Mouse (Mus musculus) liver, embryonic 16.5 days (tissue): Measurements from ENCODE around the gene Zfp322a. TPM values are rescaled to one million over a fixed set of nuclear protein-coding genes. Genes with fewer than 3 reads are reported as not detected.

ENCODE experiments used
- ATAC-seq: fragments of 200-750 bp; cut with Nextera tagmentation; 2 replicates; pipeline ENCODE4 v1.8.0; 2017; ENCODE audit warnings: low read depth, mild to moderate bottlenecking, moderate number of reproducible peaks, moderate library complexity
- H3K27ac ChIP-seq: fragments of 300-500 bp; sonication (generic); 2 replicates; pipeline ENCODE4 v1.5.1; 2014; ENCODE audit warnings: mild to moderate bottlenecking, low read length
- H3K27me3 ChIP-seq: fragments of 300-500 bp; sonication (generic); 2 replicates; pipeline ENCODE4 v1.6.1; 2014; ENCODE audit warnings: low read depth, low read length, mixed read lengths; ENCODE audit not compliant: control insufficient read depth, insufficient read depth
- H3K36me3 ChIP-seq: fragments of 300-500 bp; sonication (generic); 2 replicates; pipeline ENCODE4 v1.6.1; 2014; ENCODE audit warnings: mild to moderate bottlenecking; ENCODE audit not compliant: control insufficient read depth, insufficient read depth
- H3K4me1 ChIP-seq: fragments of 300-500 bp; sonication (generic); 2 replicates; pipeline ENCODE4 v1.6.1; 2014; ENCODE audit warnings: low read depth, low read length, mixed read lengths; ENCODE audit not compliant: control insufficient read depth
- H3K4me2 ChIP-seq: fragments of 300-500 bp; sonication (generic); 2 replicates; pipeline ENCODE4 v1.6.1; 2014; ENCODE audit warnings: low read depth, low read length, mixed read lengths
- H3K4me3 ChIP-seq: fragments of 300-500 bp; sonication (generic); 2 replicates; pipeline ENCODE4 v1.5.1; 2014; ENCODE audit warnings: low read depth, mild to moderate bottlenecking, low read length
- H3K9ac ChIP-seq: fragments of 300-500 bp; sonication (generic); 2 replicates; pipeline ENCODE4 v1.6.1; 2014; ENCODE audit warnings: low read depth, low read length
- H3K9me3 ChIP-seq: fragments of 300-500 bp; sonication (generic); replicated peaks from 2 replicates; pipeline ENCODE4 v1.6.1; 2016; ENCODE audit warnings: low read length; ENCODE audit not compliant: control insufficient read depth
- WGBS: fragments of 180-500 bp; shearing (Covaris S2); extraction: QIAGEN DNeasy Blood & Tissue Kit; methylation state at CpG from one replicate; pipeline ENCODE4 v1.1.7; 2014; ENCODE audit not compliant: insufficient replicate concordance; 5-methylcytosine and 5-hydroxymethylcytosine counted together
- polyA plus RNA-seq: library from polyadenylated mRNA; unstranded; fragments of >200 nt; fragmentation: Nextera tagmentation; extraction: Ambion mirVana; gene quantifications from 2 replicates; pipeline ENCODE4 v1.2.1, GENCODE M21; 2015

Gene Zfp322a
- polyA plus RNA-seq, 1 experiment from 2014 or later = 12.0 TPM

DNA sequence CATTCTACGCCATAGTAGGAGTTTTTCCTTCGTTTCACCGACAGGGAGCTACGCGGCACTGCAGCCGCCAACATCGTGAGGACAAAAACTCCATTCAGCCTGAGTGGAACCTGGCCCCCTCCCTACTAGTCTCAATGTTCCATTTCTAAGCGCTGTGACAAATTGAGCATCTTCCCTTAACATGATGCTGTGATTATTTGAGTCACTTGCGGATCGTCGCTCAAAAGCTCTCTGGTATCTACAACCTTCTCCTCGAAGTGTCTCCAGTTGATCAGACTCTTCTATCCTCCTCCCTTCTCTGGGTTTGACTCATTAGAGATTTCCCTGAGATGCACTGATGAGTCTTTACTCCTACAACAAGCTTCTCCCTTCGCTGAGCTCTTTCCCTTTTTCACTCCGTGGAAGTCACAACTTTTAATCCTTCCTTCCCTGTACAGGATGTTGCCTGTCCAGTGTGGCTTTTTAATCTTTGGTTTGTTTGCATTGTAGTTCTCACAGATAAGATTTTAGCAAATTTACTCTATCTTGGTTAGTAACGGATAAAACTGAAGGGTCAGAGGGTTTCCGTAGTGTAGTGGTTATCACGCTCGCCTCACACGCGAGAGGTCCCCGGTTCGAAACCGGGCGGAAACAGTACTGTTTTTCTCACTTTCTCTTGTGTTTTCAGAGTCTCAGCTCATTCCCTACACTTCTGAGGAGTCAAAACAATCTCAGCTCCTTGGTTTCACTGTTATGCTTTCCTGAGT, 61.8 kb downstream of the Zfp322a start:
- no peaks in the 10 kb centered on the region for H3K9me3 ChIP-seq
- H3K9ac ChIP-seq = no peak overlapping the region
- H3K4me2 ChIP-seq = peak overlapping the region; percentile 75
- no peak overlapping the region for H3K27ac ChIP-seq
- ATAC-seq = 0 out of 2 replicates have a peak, but pooled peaks have one; percentile 32
- H3K4me3 ChIP-seq = peak overlapping the region; percentile 22
- H3K4me1 ChIP-seq = peaks cover 2% of the 10 kb centered on the region; the same call in 1 of the 2 replicates
- H3K36me3 ChIP-seq = no peaks in the 10 kb centered on the region
- WGBS = under 1% methylated on average over 24 of the region's 24 CpGs
- peaks cover 44% of the 10 kb centered on the region for H3K27me3 ChIP-seq

DNA sequence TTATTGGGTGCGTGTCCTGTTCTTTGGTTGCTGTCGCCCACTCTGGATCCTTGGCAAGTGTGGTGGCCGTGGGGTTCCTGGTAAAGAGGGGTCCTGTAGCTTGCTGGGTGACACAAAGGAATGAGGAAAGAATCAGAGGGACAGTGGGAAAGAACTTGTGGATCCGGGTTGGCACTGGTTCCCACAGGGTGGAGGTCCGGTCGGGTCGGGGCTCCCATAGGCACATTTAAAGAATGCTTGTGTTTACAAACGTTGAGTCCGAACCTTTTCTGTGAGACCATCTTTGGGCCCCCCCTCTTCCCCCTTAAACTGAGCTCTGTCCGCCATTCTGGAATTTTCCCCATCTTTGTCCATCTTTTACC, 62.3 kb downstream of the Zfp322a start:
- peak overlapping the region; percentile 22 for H3K4me3 ChIP-seq
- ATAC-seq = no peak
- no peaks in the 10 kb centered on the region for H3K9me3 ChIP-seq
- no peak overlapping the region for H3K9ac ChIP-seq
- 13% methylated on average over 10 of the region's 10 CpGs for WGBS
- H3K27me3 ChIP-seq = peaks cover 40% of the 10 kb centered on the region
- peaks cover 2% of the 10 kb centered on the region; the same call in 1 of the 2 replicates for H3K4me1 ChIP-seq
- H3K27ac ChIP-seq = no peak overlapping the region
- H3K4me2 ChIP-seq = peak overlapping the region; percentile 75
- H3K36me3 ChIP-seq = no peaks in the 10 kb centered on the region

Other genes starting within 250 kb of the Zfp322a start
- not detected in 2 replicates for gene Vmn1r218, start 236.1 kb downstream of the Zfp322a start, polyA plus RNA-seq
- not detected in 2 replicates for gene Vmn1r219, start 209.9 kb downstream of the Zfp322a start, polyA plus RNA-seq
- not detected in 2 replicates for gene Vmn1r220, start 181.2 kb downstream of the Zfp322a start, polyA plus RNA-seq
- not detected in 2 replicates for gene Vmn1r221, start 155.1 kb downstream of the Zfp322a start, polyA plus RNA-seq
- not detected in 2 replicates for gene Vmn1r222, start 133.3 kb downstream of the Zfp322a start, polyA plus RNA-seq
- gene Vmn1r223, start 122.1 kb downstream of the Zfp322a start, polyA plus RNA-seq = not detected in 2 replicates
- gene Abt1, start 54.7 kb upstream of the Zfp322a start, polyA plus RNA-seq = 4.5 TPM in 2 replicates
- 1.9 and 2.0 TPM in 2 replicates for gene Btn1a1, start 96.7 kb upstream of the Zfp322a start, polyA plus RNA-seq
- not detected in 2 replicates for gene Btn2a2, start 119.6 kb upstream of the Zfp322a start, polyA plus RNA-seq
- gene Hist1h4h, start 161.8 kb upstream of the Zfp322a start, polyA plus RNA-seq = 5.5 and 9.8 TPM in 2 replicates
- gene Hist1h2af, start 164.7 kb upstream of the Zfp322a start, polyA plus RNA-seq = 2.0 and 6.7 TPM in 2 replicates
- 11.0 and 14.8 TPM in 2 replicates for gene Hist1h3g, start 166.2 kb upstream of the Zfp322a start, polyA plus RNA-seq
- 1.1 and 1.8 TPM in 2 replicates for gene Hist1h2bh, start 174.2 kb upstream of the Zfp322a start, polyA plus RNA-seq
- 1.2 and 1.4 TPM in 2 replicates for gene Hist1h3f, start 174.8 kb upstream of the Zfp322a start, polyA plus RNA-seq
- gene Hist1h4f, start 182.4 kb upstream of the Zfp322a start, polyA plus RNA-seq = 2.4 and 2.9 TPM in 2 replicates
- 1.2 and 1.4 TPM in 2 replicates for gene Hist1h1d, start 184.1 kb upstream of the Zfp322a start, polyA plus RNA-seq
- gene Hist1h3e, start 193.2 kb upstream of the Zfp322a start, polyA plus RNA-seq = 3.4 and 4.2 TPM in 2 replicates
- 63.6 and 96.6 TPM in 2 replicates for gene Hist1h2ae, start 202.0 kb upstream of the Zfp322a start, polyA plus RNA-seq
- gene Hist1h2bg, start 202.2 kb upstream of the Zfp322a start, polyA plus RNA-seq = 10.6 and 13.5 TPM in 2 replicates
- gene Hist1h2bf, start 205.0 kb upstream of the Zfp322a start, polyA plus RNA-seq = 3.7 and 5.9 TPM in 2 replicates
- 2.2 and 3.8 TPM in 2 replicates for gene Hist1h2ad, start 205.2 kb upstream of the Zfp322a start, polyA plus RNA-seq
- 6.6 and 7.7 TPM in 2 replicates for gene Hist1h3d, start 206.6 kb upstream of the Zfp322a start, polyA plus RNA-seq
- 126 and 155 TPM in 2 replicates for gene Hist1h4d, start 212.4 kb upstream of the Zfp322a start, polyA plus RNA-seq